Mouse (Mus musculus): ENCODE measurements at regions not wholly inside any gene's neighbourhood (a gene's known extent, or its start where the extent isn't known, plus 50 kb on each side); places are given as distances from the start of the nearest gene placed in this dataset.
A peak's percentile ranks its signal among the peaks of the same experiment; 100 is the strongest.

- ATAC-seq = no peak
- H3K9me3 ChIP-seq (ENCODE audit: low read length) = no peaks in the 10 kb centered on the region
- H3K36me3 ChIP-seq (ENCODE audit: insufficient read depth, low read length) = no peaks in the 10 kb centered on the region
- 69% methylated on average over 3 of the region's 3 CpGs for WGBS
- no peak overlapping the region for H3K4me3 ChIP-seq (ENCODE audit: low read length)
- no peaks in the 10 kb centered on the region for H3K27me3 ChIP-seq (ENCODE audit: insufficient read depth, low read length)
- H3K27ac ChIP-seq = no peak overlapping the region
- no peak for TF ChIP-seq CTCF (IDR thresholded peaks at IDR 0.05; ENCODE audit: low read depth)
- no peaks in the 10 kb centered on the region for H3K4me1 ChIP-seq (ENCODE audit: insufficient read depth, low read length)
- H3K4me2 ChIP-seq (ENCODE audit: low read depth, low read length) = no peak overlapping the region
- no peak for DNase-seq (ENCODE audit: low spot score)
- no peak overlapping the region for H3K9ac ChIP-seq (replicated peaks; ENCODE audit: low read length)
Observed at GRCm38 (mm10) chr9:30021981-30022380, 59.0 kb upstream of the Ntm start.

- no peak overlapping the region for H3K4me2 ChIP-seq (ENCODE audit: low read depth, low read length)
- H3K4me3 ChIP-seq (ENCODE audit: low read length) = no peak overlapping the region
- H3K4me1 ChIP-seq (ENCODE audit: insufficient read depth, low read length) = no peaks in the 10 kb centered on the region
- 58% methylated on average over 7 of the region's 7 CpGs for WGBS
- no peak for DNase-seq (ENCODE audit: low spot score)
- H3K27me3 ChIP-seq (ENCODE audit: insufficient read depth, low read length) = no peaks in the 10 kb centered on the region
- no peaks in the 10 kb centered on the region for H3K9me3 ChIP-seq (ENCODE audit: low read length)
- no peak overlapping the region for H3K9ac ChIP-seq (replicated peaks; ENCODE audit: low read length)
- ATAC-seq = no peak
- no peak for TF ChIP-seq CTCF (IDR thresholded peaks at IDR 0.05; ENCODE audit: low read depth)
- H3K36me3 ChIP-seq (ENCODE audit: insufficient read depth, low read length) = no peaks in the 10 kb centered on the region
- no peak overlapping the region for H3K27ac ChIP-seq
Observed at GRCm38 (mm10) chr9:30025275-30025674, 62.3 kb upstream of the Ntm start.

- Histone ChIP-seq H3K27ac (no peak overlapping the region), H3K4me2 (ENCODE audit: low read depth, low read length) (no peak overlapping the region), H3K27me3 (ENCODE audit: insufficient read depth, low read length) (no peaks in the 10 kb centered on the region), H3K4me1 (ENCODE audit: insufficient read depth, low read length) (no peaks in the 10 kb centered on the region), H3K9ac (replicated peaks; ENCODE audit: low read length) (no peak overlapping the region), H3K9me3 (ENCODE audit: low read length) (no peaks in the 10 kb centered on the region), H3K36me3 (ENCODE audit: insufficient read depth, low read length) (no peaks in the 10 kb centered on the region), H3K4me3 (ENCODE audit: low read length) (no peak overlapping the region)
- no peak for TF ChIP-seq CTCF (IDR thresholded peaks at IDR 0.05; ENCODE audit: low read depth)
- 76% methylated on average over 5 of the region's 5 CpGs for WGBS
- no peak for ATAC-seq
- no peak for DNase-seq (ENCODE audit: low spot score)
Observed at GRCm38 (mm10) chr9:30026939-30027338, 64.0 kb upstream of the Ntm start.

- 19% methylated on average over 4 of the region's 4 CpGs for WGBS
- ATAC-seq (no peak), DNase-seq (ENCODE audit: low spot score) (peak; percentile 79)
- H3K27me3 ChIP-seq (ENCODE audit: insufficient read depth, low read length) = no peaks in the 10 kb centered on the region
- H3K9me3 ChIP-seq (ENCODE audit: low read length) = no peaks in the 10 kb centered on the region
- H3K4me1 ChIP-seq (ENCODE audit: insufficient read depth, low read length) = no peaks in the 10 kb centered on the region
- H3K27ac ChIP-seq = no peak overlapping the region
- TF ChIP-seq CTCF (IDR thresholded peaks at IDR 0.05; ENCODE audit: low read depth) = no peak
- H3K4me2 ChIP-seq (ENCODE audit: low read depth, low read length) = no peak overlapping the region
- no peak overlapping the region for H3K4me3 ChIP-seq (ENCODE audit: low read length)
- no peaks in the 10 kb centered on the region for H3K36me3 ChIP-seq (ENCODE audit: insufficient read depth, low read length)
- H3K9ac ChIP-seq (replicated peaks; ENCODE audit: low read length) = no peak overlapping the region
Observed at GRCm38 (mm10) chr9:30040396-30040795, 77.5 kb upstream of the Ntm start.

GRCm38 (mm10) chr9:30064551-30064950 is 101.6 kb upstream of the Ntm start:
- DNase-seq (ENCODE audit: low spot score) (no peak), ATAC-seq (no peak)
- WGBS = 75% methylated on average over 2 of the region's 2 CpGs
- Histone ChIP-seq H3K9me3 (ENCODE audit: low read length) (no peaks in the 10 kb centered on the region), H3K36me3 (ENCODE audit: insufficient read depth, low read length) (no peaks in the 10 kb centered on the region), H3K27ac (no peak overlapping the region), H3K4me3 (ENCODE audit: low read length) (no peak overlapping the region), H3K9ac (replicated peaks; ENCODE audit: low read length) (no peak overlapping the region), H3K27me3 (ENCODE audit: insufficient read depth, low read length) (no peaks in the 10 kb centered on the region), H3K4me2 (ENCODE audit: low read depth, low read length) (no peak overlapping the region), H3K4me1 (ENCODE audit: insufficient read depth, low read length) (peaks cover 5% of the 10 kb centered on the region; the same call in 1 of the 2 replicates)
- TF ChIP-seq CTCF (IDR thresholded peaks at IDR 0.05; ENCODE audit: low read depth) = no peak

GRCm38 (mm10) chr9:30067980-30068379 is 105.0 kb upstream of the Ntm start:
- no peaks in the 10 kb centered on the region for H3K27me3 ChIP-seq (ENCODE audit: insufficient read depth, low read length)
- no peak overlapping the region for H3K4me3 ChIP-seq (ENCODE audit: low read length)
- no peak overlapping the region for H3K4me2 ChIP-seq (ENCODE audit: low read depth, low read length)
- no peak for TF ChIP-seq CTCF (IDR thresholded peaks at IDR 0.05; ENCODE audit: low read depth)
- H3K9me3 ChIP-seq (ENCODE audit: low read length) = no peaks in the 10 kb centered on the region
- peaks cover 5% of the 10 kb centered on the region; the same call in 1 of the 2 replicates for H3K4me1 ChIP-seq (ENCODE audit: insufficient read depth, low read length)
- DNase-seq (ENCODE audit: low spot score) (peak; percentile 40), ATAC-seq (no peak; the same call in 1 of the 2 replicates)
- no peaks in the 10 kb centered on the region for H3K36me3 ChIP-seq (ENCODE audit: insufficient read depth, low read length)
- no peak overlapping the region for H3K27ac ChIP-seq
- H3K9ac ChIP-seq (replicated peaks; ENCODE audit: low read length) = no peak overlapping the region
- 33% methylated on average over 7 of the region's 7 CpGs for WGBS

- WGBS = 70% methylated on average over 3 of the region's 3 CpGs
- Histone ChIP-seq H3K9ac (replicated peaks; ENCODE audit: low read length) (no peak overlapping the region), H3K27ac (no peak overlapping the region), H3K4me1 (ENCODE audit: insufficient read depth, low read length) (no peaks in the 10 kb centered on the region), H3K9me3 (ENCODE audit: low read length) (no peaks in the 10 kb centered on the region), H3K27me3 (ENCODE audit: insufficient read depth, low read length) (no peaks in the 10 kb centered on the region), H3K36me3 (ENCODE audit: insufficient read depth, low read length) (no peaks in the 10 kb centered on the region), H3K4me3 (ENCODE audit: low read length) (no peak overlapping the region), H3K4me2 (ENCODE audit: low read depth, low read length) (no peak overlapping the region)
- TF ChIP-seq CTCF (IDR thresholded peaks at IDR 0.05; ENCODE audit: low read depth) = no peak
- ATAC-seq (no peak), DNase-seq (ENCODE audit: low spot score) (no peak)
Observed at GRCm38 (mm10) chr9:30075233-30075632, 112.3 kb upstream of the Ntm start.

All from hindbrain, postnatal 0 days (tissue).